Mouse (Mus musculus) spleen, adult 2 months (tissue): ENCODE measurements at regions not wholly inside any gene's neighbourhood (a gene's known extent, or its start where the extent isn't known, plus 50 kb on each side); places are given as distances from the start of the nearest gene placed in this dataset.

Experiments
- CTCF ChIP-seq: fragments of 200-500 bp; IDR thresholded peaks from 2 replicates; pipeline ENCODE4 v1.5.1; 2011; ENCODE audit warnings: mild to moderate bottlenecking, inconsistent platforms; ENCODE audit not compliant: insufficient read depth, insufficient read length, insufficient replicate concordance; ENCODE audit errors: extremely low read depth
- POLR2A ChIP-seq: fragments of 200-500 bp; IDR thresholded peaks from 2 replicates; pipeline ENCODE4 v1.6.1; 2011; ENCODE audit warnings: low read depth, low read length, inconsistent platforms

DNA sequence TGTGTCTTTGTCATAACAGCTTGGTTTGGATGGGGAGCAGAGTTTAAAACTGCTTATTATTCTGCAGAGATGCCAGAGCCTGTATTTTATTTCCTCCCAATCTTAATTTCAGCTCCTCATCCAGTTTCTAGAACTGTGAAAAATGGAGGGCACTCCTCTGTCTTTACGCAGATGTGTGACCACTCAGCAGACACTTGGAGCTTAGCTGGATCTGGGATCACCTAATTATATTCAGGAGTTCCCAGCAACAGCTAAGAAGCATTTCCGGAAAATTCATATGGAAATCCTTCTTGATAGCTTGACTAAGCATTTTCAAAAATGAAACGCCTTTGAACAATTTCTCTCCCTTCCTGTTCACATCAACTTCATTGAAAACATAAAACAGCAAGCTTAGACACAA lies 1670.0 kb upstream of the Slc10a2 start:
- no peak for TF ChIP-seq CTCF
- TF ChIP-seq POLR2A: no peak
